Mouse (Mus musculus) testis, adult 2 months (tissue): ENCODE measurements around the gene Thegl. TPM values are rescaled to one million over a fixed set of nuclear protein-coding genes. Genes with fewer than 3 reads are reported as not detected.
"Not testable (repeated sequence)": the region's sequence is repeated elsewhere in the genome, so short reads cannot be mapped to it uniquely, and the experiment has no call there.

Experiments used
- H3K27ac ChIP-seq: fragments of 200-500 bp; 2 replicates; pipeline ENCODE4 v1.5.1; 2012; ENCODE audit warnings: low read depth, low read length; ENCODE audit not compliant: control insufficient read depth, insufficient read depth
- H3K27me3 ChIP-seq: fragments of 200-500 bp; 2 replicates; pipeline ENCODE4 v1.6.1; 2012; ENCODE audit warnings: mild to moderate bottlenecking, low read length, moderate library complexity; ENCODE audit not compliant: control insufficient read depth, insufficient read depth
- H3K36me3 ChIP-seq: fragments of 200-500 bp; 2 replicates; pipeline ENCODE4 v1.6.1; 2012; ENCODE audit warnings: mild to moderate bottlenecking, low read length; ENCODE audit not compliant: control insufficient read depth, insufficient read depth
- H3K4me1 ChIP-seq: fragments of 200-500 bp; 2 replicates; pipeline ENCODE4 v1.6.1; 2012; ENCODE audit warnings: low read length; ENCODE audit not compliant: control insufficient read depth, insufficient read depth
- H3K4me3 ChIP-seq: fragments of 200-500 bp; 2 replicates; pipeline ENCODE4 v1.5.1; 2012; ENCODE audit warnings: low read depth, mild to moderate bottlenecking, low read length, moderate library complexity, mixed read lengths; ENCODE audit not compliant: control insufficient read depth
- CTCF ChIP-seq: fragments of 200-500 bp; IDR thresholded peaks from 2 replicates; pipeline ENCODE4 v1.5.1; 2012; ENCODE audit warnings: low read depth, mild to moderate bottlenecking, inconsistent platforms, low read length, moderate library complexity; ENCODE audit not compliant: control insufficient read depth, insufficient read depth, insufficient replicate concordance
- POLR2A ChIP-seq: fragments of 200-500 bp; IDR thresholded peaks from 2 replicates; pipeline ENCODE4 v1.6.1; 2012; ENCODE audit warnings: low read depth, mild to moderate bottlenecking, inconsistent platforms, low read length, moderate library complexity; ENCODE audit not compliant: control insufficient read depth
- polyA plus RNA-seq: library from polyadenylated mRNA; depleted of rRNA; stranded (reverse); fragments of >200 nt; gene quantifications from 2 replicates; pipeline ENCODE4 v1.2.3, GENCODE M21; 2012; rRNA removed

Gene Thegl
- 145 and 149 TPM in 2 replicates for polyA plus RNA-seq

GRCm38 (mm10) chr5:77015544-77016482 is at the start of gene Thegl:
Gene Thegl (plus strand): TSS chr5:77016023.
- Histone ChIP-seq H3K4me1 (peaks cover 4% of the 10 kb centered on the region), H3K27me3 (no peaks in the 10 kb centered on the region), H3K36me3 (no peaks in the 10 kb centered on the region; the same call in 1 of the 2 replicates), H3K27ac (peak within 1 kb of the TSS; percentile 78), H3K4me3 (peak within 1 kb of the TSS; percentile 93)
- TF ChIP-seq POLR2A (peak; percentile 93), CTCF (no peak)

- no peaks in the 10 kb centered on the region for H3K36me3 ChIP-seq
- no peaks in the 10 kb centered on the region for H3K4me1 ChIP-seq
- H3K27ac ChIP-seq: no peak overlapping the region
- no peak for TF ChIP-seq POLR2A
- TF ChIP-seq CTCF: no peak
- H3K4me3 ChIP-seq: no peak overlapping the region
- H3K27me3 ChIP-seq: no peaks in the 10 kb centered on the region
Observed at GRCm38 (mm10) chr5:76969250-76969649, 46.6 kb upstream of the Thegl start.

GRCm38 (mm10) chr5:76971115-76971514 is 44.7 kb upstream of the Thegl start:
- not testable (repeated sequence) for H3K36me3 ChIP-seq, H3K27ac ChIP-seq, H3K4me3 ChIP-seq, H3K4me1 ChIP-seq, H3K27me3 ChIP-seq

GRCm38 (mm10) chr5:76973488-76973887 is 42.3 kb upstream of the Thegl start:
- Histone ChIP-seq H3K27ac (no peak overlapping the region), H3K4me3 (peak overlapping the region; percentile 89; the same call in 1 of the 2 replicates), H3K36me3 (peaks cover under 1% of the 10 kb centered on the region), H3K27me3 (no peaks in the 10 kb centered on the region), H3K4me1 (peaks cover 2% of the 10 kb centered on the region; the same call in 1 of the 2 replicates)
- TF ChIP-seq CTCF (no peak), POLR2A (no peak)

DNA sequence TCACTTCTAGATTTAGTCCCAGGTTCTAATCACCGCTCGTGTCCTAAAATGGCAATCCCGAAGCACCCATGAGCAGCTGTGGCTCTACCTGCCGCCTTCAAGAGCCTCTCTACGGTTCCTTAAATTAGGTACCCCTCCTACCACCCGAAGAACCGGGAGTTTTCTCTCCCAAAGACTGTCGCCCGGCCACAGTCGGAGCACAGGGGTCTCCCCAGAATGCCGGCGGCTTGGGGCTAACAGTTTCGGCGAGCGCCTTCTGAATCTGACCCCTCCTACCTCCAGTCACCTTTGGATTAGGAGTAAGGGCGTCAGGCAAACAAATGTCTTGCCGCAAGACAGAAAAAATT is 41.6 kb upstream of the Thegl start:
- H3K27ac ChIP-seq: peak overlapping the region; percentile 67

DNA sequence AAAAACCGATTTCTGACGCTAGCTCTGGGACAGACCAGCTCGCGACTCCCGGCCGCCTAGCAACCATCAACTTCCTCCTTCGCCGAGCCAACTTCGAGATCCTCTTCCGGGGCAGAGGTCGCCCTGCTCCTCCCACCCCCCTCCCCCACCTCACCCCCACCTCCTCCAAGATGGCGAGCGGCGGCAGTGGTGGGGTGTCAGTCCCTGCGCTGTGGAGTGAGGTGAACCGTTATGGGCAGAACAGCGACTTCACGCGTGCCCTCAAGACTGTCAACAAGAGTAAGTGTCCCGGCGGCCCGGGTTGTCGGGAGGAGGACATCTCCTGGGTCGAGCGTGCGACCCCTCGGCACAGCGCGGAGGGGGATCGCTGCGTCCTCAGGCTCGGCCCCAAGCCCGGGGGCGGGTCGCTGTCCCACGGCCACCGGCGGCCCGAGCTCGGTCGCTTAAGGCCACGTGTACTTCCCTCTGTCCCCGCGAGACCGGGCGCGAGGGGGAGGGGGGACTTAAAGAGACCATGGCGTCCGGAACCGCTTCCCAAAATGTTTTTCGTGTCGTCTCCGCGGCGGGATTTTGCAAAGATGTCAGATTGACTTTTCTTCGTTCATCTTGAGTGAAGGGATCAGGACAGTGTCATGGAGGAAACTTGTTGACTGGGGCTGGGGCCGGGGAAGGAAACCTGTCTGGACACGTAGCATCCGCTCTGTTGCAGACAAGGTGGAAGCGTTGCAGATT is 41.1 kb upstream of the Thegl start, which contains the start of gene Srp72:
Gene Srp72, plus strand, starts transcription at position 130 of the 732 bp plus-strand sequence.
- Histone ChIP-seq H3K27ac (peak within 1 kb of the TSS; percentile 89), H3K36me3 (peaks cover 6% of the 10 kb centered on the region), H3K4me3 (peak within 1 kb of the TSS; percentile 89), H3K27me3 (no peaks in the 10 kb centered on the region), H3K4me1 (peaks cover 2% of the 10 kb centered on the region; the same call in 1 of the 2 replicates)
- TF ChIP-seq POLR2A (peak; percentile 83), CTCF (no peak)

More for the DNA sequence above, 41.6 kb upstream of the Thegl start:
- TF ChIP-seq CTCF: no peak
- no peak for TF ChIP-seq POLR2A
- Histone ChIP-seq H3K4me3 (peak overlapping the region; percentile 89), H3K4me1 (peaks cover 2% of the 10 kb centered on the region; the same call in 1 of the 2 replicates), H3K27me3 (no peaks in the 10 kb centered on the region), H3K36me3 (peaks cover 2% of the 10 kb centered on the region)

- no peak for TF ChIP-seq POLR2A
- TF ChIP-seq CTCF: no peak
- peaks cover 8% of the 10 kb centered on the region for H3K36me3 ChIP-seq
- H3K4me3 ChIP-seq: peak overlapping the region; percentile 58
- peaks cover 2% of the 10 kb centered on the region; the same call in 1 of the 2 replicates for H3K4me1 ChIP-seq
- no peaks in the 10 kb centered on the region for H3K27me3 ChIP-seq
- H3K27ac ChIP-seq: no peak overlapping the region
Observed at GRCm38 (mm10) chr5:76975736-76976135, 40.1 kb upstream of the Thegl start.
